Mouse (Mus musculus): Measurements from ENCODE around the gene Fbxo41.

Fbxo41 gene

GRCm38 (mm10) chr6:85472542-85472941 is 30.3 kb downstream of the Fbxo41 start:
- TF ChIP-seq GATA4 (IDR thresholded peaks at IDR 0.05; ENCODE audit: insufficient replicate concordance, low read length) = no peak

DNA sequence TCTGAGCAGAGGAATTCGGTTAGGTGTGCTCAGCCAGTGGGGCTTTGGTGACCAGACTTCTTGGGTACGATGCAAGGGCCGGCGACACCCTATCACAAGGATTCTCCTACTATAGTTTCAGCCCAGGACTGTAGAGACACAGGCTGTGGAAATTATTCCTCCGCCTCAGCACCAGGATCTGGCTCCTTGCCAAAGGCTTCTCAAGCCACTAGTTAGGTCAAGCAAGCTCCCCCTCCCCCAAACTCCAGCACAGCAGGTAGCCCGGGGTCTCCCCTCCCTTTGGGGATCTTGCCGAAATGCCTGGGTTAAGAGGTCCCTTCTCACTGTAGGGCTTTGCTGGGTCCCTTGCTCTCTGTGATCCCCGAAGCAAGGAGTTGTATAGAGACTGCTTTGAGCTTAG is 30.8 kb downstream of the Fbxo41 start:
- TF ChIP-seq GATA4 (IDR thresholded peaks at IDR 0.05; ENCODE audit: insufficient replicate concordance, low read length) = no peak

DNA sequence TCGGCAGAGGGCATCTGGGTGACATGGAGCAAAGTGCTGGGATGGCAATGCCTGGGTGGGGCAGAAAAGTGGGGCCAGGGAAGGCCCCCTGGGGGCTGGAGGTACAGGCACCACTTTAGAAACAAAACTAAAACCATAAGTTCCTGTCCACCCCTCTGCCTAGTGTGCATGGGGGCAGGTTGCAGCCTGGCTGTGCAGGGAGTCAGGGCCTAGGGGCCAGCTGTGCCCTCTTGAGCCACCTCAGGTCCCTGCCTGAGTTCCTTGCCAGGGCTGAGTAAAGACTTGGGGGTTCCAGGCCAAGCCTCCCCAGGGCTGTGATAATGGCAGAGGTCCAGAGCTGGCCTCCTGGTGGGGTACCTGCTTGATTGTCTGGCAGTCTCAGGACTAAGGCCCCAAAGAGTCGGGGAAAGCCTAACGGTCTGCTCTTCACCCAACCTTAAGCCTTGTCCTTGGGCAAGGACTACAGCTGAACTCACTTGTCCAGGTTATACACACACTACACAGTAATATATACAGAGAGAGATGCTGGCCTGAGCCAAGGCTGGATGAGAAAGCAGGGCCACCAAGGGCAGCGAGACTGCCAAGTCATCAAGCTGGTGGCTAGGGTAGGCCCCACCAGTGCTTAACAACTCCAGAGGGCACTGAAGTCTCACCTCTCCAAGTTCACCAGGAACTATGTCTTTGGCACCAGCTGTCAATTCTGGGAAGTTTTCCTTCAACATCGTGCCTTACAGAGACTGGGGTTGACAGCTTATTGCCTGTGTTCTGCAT is 32.9 kb downstream of the Fbxo41 start:
- no peak for TF ChIP-seq GATA4 (IDR thresholded peaks at IDR 0.05; ENCODE audit: insufficient replicate concordance, low read length)

GRCm38 (mm10) chr6:85465381-85465780 is 37.4 kb downstream of the Fbxo41 start:
- no peak for TF ChIP-seq GATA4 (IDR thresholded peaks at IDR 0.05; ENCODE audit: insufficient replicate concordance, low read length)

DNA sequence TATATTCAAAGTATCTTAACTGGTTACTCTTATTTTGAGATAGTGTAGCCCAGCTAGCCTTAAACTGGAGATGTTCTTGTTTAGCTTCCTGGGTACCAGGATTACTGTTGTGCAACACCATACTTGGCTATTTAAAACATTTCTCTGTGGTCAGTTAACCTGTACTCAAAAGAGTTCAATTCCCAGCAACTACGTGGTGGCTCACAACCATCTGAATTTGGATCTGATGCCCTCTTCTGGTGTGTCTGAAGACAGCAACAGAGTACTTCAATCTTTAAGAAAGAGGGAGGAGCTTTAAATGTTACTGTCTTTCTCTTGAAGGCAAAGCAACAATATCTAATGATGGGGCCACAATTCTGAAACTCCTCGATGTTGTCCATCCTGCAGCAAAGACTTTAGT is 43.2 kb downstream of the Fbxo41 start:
- TF ChIP-seq GATA4 (IDR thresholded peaks at IDR 0.05; ENCODE audit: insufficient replicate concordance, low read length) = no peak

GRCm38 (mm10) chr6:85452816-85453215 is 50.0 kb downstream of the Fbxo41 start:
- TF ChIP-seq GATA4 (IDR thresholded peaks at IDR 0.05; ENCODE audit: insufficient replicate concordance, low read length) = no peak

DNA sequence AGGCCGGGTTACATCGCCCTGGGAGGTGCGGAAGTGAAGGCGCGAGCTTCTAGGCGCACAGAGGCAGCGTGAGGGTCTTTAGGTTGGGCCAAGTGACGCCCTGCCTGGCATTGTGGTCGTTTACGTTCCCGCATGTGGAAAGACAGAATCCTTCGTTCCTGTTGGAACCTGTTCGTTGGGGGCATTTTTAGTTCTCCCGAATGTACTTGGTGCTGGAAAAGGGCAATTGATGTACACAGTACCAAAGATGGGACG is 50.5 kb downstream of the Fbxo41 start:
- TF ChIP-seq GATA4 (IDR thresholded peaks at IDR 0.05; ENCODE audit: insufficient replicate concordance, low read length) = no peak

DNA sequence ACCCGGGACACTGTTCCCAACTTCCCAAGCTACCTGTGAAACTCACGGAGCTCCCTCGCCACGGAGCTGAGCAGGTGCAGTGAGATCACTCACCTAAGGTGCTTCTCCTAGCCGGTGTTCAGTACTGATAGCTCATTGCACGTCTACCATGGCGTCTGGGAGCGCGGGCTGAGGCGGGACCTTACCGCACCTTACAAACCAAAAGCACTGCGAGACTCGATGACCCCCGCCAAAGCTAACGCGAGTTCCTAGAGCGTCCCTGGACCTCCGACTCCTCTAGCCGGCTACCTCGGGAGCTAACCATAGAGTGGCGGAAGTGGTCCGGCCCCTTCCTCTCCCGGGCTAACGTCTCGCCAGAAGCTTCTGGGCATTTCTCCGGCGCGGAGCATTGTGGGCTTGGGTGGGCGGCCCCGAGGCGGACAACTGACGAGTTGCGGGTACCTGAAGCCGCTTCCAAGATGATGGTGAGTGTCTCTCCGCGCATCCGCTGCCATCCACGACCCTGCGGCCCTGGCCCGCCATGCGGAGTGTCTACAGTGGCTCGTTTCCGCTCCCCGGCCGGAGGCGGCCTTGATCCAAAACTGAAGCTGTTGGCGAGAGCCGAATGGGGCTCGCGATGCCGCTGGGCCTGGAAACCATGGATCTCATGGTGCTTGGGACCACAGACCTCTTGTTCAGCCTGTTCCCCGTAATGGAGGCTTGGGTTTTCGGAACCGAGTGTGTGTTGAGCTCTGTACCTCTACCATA is 51.0 kb downstream of the Fbxo41 start, which contains the start of gene Pradc1:
Gene Pradc1, minus strand, starts transcription at position 307 of the 747 bp plus-strand sequence.
- no peak; the same call in 1 of the 2 replicates for TF ChIP-seq GATA4 (IDR thresholded peaks at IDR 0.05; ENCODE audit: insufficient replicate concordance, low read length)

DNA sequence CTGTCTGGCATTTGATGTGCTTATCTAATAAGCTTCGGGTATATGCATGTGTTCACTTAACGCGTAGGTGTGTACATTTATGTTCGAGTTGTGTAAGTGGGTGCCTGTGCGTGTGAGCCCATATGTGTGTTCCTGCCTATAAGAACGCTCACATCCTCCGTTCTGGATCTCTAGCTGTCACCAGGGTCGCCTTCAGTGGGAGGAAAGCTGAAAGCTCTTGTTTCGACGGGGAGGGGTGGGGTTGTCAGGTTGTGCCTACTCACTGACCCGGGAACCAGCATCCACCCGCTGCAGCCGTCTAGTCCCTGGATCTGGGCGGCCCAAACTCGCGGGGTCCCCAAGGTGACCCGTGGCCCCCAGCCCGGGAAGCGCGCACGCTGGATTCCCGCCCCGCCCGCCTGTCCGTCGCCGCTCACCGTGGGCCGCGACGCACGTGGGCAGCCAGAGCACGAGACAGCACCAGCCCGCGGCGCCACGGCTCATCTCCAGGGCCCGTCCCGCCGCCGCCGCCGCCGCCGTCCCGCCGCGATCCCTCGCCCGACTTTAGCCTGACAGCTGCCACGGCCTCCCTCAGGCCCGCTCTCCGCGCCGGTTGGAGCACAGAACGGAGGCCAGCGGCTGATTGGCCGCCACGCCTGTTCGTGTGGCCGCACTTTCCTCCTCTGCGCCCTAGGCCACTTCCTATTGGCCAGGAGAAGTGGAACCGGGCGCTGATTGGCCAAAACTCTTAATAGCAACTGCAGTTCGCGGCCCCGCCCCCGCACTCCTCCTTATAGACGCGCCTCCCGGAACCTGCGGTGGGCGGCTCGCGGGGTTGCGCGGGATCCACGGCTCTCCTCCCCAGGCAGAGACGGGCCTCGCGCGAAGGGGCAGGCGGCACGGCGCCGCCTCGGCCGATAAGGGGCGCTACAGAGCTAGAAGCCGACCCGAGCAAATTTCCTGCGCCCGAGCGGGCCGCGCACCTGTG is 51.8 kb downstream of the Fbxo41 start, which contains the start of gene Cct7:
Gene Cct7, plus strand, starts transcription at position 818 of the 967 bp plus-strand sequence.
- no peak for TF ChIP-seq GATA4 (IDR thresholded peaks at IDR 0.05; ENCODE audit: insufficient replicate concordance, low read length)

DNA sequence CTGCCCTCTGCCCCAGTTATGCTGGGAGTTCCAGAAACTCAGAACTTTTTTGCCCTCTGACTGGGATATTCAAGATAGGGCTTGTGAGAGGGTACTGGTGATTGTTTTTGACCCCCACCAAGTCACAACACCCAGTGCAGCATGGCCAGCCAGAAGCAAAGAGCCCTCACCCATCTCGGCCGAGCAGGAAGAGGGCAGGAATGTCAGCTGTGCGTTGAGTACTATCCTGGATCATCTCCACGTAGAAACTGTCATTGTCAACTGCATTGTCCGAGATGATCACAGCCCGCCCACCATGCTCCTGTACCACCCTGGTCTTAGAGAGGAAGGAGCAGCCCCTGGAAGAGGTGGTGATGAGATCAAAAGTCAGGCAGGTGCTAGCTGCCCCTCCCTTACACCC is 55.4 kb downstream of the Fbxo41 start:
- no peak for TF ChIP-seq GATA4 (IDR thresholded peaks at IDR 0.05; ENCODE audit: insufficient replicate concordance, low read length)

DNA sequence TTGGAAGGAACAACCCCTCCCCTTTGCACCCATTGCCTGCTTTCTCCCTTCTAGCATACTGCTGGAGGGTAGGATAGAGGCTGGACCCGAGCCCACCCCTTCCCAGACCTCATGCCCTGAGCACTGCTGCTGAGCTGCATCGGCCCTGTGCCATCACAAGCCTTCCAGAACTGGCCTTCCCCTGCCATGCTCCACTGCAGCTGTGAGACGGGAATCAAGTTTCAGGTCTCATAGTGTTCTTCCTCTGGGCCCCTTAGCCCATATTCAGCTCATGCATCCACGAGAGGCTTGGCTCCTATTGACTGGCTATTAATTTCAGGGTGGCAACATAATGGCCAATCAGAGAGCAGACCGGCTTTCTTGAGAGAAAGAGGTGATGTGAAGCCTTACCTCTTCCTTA is 57.5 kb downstream of the Fbxo41 start:
- no peak for TF ChIP-seq GATA4 (IDR thresholded peaks at IDR 0.05; ENCODE audit: insufficient replicate concordance, low read length)

DNA sequence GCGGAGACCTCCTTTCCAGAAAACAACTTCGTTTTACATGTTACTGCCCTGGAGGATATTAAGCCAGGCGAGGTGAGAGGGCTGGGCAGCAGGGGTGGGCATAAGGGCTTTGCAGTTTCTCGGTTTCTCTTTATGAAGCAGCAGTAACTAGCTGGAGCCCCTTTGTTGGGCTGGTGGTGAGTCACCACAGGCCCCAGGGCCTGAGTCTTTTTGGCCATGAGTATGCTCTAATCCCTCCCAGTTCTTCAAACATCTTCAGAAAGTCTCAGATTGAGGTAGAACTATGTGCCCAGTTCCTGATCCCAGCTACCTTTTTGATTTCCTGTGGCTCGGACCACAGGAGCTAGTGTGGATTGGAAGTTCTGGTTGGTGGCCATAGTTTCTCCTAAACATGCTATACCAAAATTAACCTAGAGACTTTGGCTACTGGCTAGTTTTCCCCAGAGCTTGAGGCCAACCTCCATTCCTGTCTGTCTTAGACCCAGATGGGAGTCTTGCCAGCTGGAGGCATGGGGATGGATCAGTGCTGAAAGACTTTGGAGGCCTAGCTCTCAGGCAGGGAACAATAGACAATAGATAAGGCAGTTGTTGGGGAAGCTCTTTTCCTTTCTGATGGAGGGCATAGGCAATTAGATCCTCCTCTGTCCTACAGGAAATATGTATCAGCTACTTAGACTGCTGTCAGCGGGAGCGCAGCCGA is 58.4 kb downstream of the Fbxo41 start:
- no peak for TF ChIP-seq GATA4 (IDR thresholded peaks at IDR 0.05; ENCODE audit: insufficient replicate concordance, low read length)

GRCm38 (mm10) chr6:85443488-85444233 is 59.1 kb downstream of the Fbxo41 start:
- no peak for TF ChIP-seq GATA4 (IDR thresholded peaks at IDR 0.05; ENCODE audit: insufficient replicate concordance, low read length)

- TF ChIP-seq GATA4 (IDR thresholded peaks at IDR 0.05; ENCODE audit: insufficient replicate concordance, low read length) = no peak
These were observed 61.7 kb downstream of the Fbxo41 start for GRCm38 (mm10) chr6:85441142-85441541.

Measured in liver, adult (tissue).